Mouse (Mus musculus) ovary, adult 10 weeks (tissue): ENCODE measurements around the gene Ranbp6. TPM values are rescaled to one million over a fixed set of nuclear protein-coding genes. Genes with fewer than 3 reads are reported as not detected.

Experiments used
- polyA plus RNA-seq: library from polyadenylated mRNA; stranded (reverse); fragments of 350-450 nt; fragmentation: Illumina TruSeq; extraction: RNeasy Lipid Tissue Mini Kit (QIAGEN cat#74804); gene quantifications from one replicate; pipeline ENCODE4 v1.2.3, GENCODE M21; 2014

Ranbp6 gene
- 34.6 TPM for polyA plus RNA-seq

GRCm38 (mm10) chr19:29812581-29813460, at the start of gene Ranbp6:
Ranbp6 (minus strand) TSS chr19:29812974.

DNA sequence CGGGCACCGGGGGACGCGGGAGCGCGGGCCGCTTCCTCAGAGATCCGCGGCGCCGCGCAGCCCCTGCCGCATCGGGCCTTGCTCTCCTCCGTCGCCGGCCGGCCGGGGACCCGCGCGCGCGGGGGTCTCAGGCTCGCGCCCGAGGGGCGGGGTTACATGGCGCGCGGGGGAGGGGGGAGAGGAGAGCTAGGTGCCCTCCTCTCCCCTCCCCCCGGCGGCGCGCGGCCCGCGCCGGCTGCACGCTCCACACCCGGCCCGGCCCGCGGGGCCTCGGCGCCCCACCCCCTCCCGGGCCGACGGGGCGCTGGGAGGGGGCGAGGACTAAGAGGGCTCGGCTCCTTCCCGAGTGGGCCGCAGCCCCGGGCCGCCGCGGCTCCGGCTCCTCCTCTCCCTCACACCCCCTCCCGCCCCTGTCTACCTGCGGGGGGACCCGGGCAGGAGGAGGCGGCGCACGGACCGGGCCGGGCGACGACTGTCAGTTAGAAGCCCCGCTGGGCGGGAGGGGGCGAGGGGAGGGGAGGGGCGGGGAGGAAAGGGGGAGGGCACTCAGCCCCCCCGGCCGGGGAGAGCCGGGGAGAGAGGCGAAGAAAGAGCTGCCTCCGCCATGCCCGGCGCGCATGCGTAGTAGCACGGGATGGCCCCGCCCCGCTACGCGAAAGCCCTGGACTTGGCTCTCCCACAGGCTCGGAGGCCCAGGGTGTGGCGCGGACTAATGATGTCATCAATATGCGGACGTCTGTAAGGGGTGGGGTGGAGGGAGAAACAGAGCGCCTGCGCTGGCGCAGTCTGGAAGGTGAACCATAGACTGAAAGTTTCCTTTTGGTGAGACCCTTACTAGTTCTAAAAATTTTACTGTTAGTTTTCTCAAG, 6.6 kb downstream of the Ranbp6 start, which contains the start of gene 9930021J03Rik:
Gene 9930021J03Rik (minus strand): TSS at position 73 of the 869 bp plus-strand sequence.

Other genes with a start within 250 kb of the Ranbp6 start
- gene Ermp1, start 164.6 kb downstream of the Ranbp6 start, polyA plus RNA-seq, result 167 TPM
- gene Mlana, start 115.2 kb downstream of the Ranbp6 start, polyA plus RNA-seq, result not detected
- 78.6 TPM for gene 9930021J03Rik, start 7.0 kb downstream of the Ranbp6 start, polyA plus RNA-seq
- 19.6 TPM for gene Il33, start 112.1 kb upstream of the Ranbp6 start, polyA plus RNA-seq
- not detected for gene Trpd52l3, start 190.8 kb upstream of the Ranbp6 start, polyA plus RNA-seq
- gene Uhrf2, start 217.5 kb upstream of the Ranbp6 start, polyA plus RNA-seq, result 109 TPM